Mouse (Mus musculus): ENCODE measurements around the gene Rad18.

DNA sequence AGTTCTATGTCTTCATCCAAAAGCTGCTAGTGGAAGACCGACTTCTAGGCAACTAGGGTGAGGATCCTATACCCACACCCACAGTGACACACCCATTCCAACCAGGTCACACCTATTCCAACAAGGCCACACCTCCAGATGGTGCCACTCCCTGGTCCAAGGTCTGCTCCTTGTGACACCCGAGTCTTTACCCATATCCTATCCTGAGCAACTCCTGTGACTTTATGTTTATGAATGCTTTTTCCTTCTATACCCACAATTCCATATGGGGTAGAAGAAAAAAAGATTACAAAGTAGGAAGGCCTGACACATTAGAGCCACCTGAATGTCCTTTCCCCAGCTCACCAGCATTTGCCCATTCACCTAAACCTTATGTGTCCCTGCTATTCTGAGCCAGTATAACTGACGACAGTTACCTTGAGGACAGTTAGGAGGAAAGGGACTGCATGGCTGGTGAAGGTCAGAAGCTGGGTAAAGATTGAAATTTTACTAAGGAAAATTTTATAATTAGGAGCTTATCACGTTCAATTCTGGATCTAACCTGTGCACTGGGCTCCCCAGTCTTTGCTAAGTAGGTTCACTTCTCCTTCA lies 78.7 kb downstream of the Rad18 start:
- TF ChIP-seq POLR2A (IDR thresholded peaks at IDR 0.05; ENCODE audit: extremely low read depth, insufficient read depth, low read length) (no peak), CTCF (IDR thresholded peaks at IDR 0.05; ENCODE audit: low read depth, low read length) (no peak)

Data from liver, adult 2 months (tissue).